ENCODE assay signal across 8 mouse cellular contexts in the genomic region with DNA sequence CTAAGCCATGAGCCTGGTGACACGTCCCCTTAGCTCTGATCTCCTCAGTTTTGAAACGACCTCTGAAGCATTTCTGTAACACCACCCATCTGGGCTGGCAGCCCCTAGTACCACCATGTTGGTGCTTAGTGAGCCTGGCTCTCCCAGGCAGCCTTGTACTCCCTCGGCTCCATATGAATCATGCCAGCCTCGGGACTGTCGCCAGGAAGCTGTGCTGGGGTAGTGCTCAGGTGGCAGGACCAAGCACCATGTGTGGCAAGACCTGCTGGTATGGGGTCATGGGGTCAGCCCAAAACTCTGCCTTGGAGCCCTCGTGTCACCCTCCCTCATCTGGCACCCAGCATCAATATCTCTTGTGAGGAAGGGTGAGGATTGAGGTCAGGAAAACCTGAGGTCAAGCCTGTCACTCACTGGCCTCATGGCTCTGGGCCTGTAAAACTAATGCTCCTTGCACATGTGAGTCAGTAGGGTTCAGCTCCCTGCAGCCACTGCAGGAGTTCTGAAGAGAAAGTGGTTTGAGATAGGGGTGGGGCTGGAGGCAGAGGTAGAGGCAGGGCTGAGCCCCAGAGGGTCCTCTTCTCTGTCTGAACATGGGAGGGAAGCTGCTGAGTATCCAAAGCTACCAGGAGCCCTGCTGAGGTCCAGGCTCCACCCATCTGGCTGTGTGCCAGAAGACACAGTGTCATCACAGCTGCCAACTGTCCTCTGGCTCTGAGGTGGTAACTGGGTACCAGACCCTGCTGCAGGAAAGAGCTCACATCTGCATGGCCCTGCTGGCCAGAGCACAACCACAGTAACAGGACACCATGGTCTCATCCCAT.
A peak's percentile ranks its signal among the peaks of the same experiment; 100 is the strongest.
DNase-seq lines count a peak whose midpoint lies in the region; ATAC-seq and TF ChIP-seq lines count a peak whose summit lies in the region.
"Not testable (repeated sequence)": the region's sequence is repeated elsewhere in the genome, so short reads cannot be mapped to it uniquely, and the experiment has no call there.

No protein-coding gene starts in this region.

- in situ Hi-C loops in Patski (cut with MboI; ENCODE audit: low pct_unique_long_range_greater_than_20kb), result not testable (repeated sequence)

- CTCF ChIA-PET in Patski (lab: Charles Lee), result not testable (repeated sequence)

- H3K36me3 ChIP-seq in embryonic facial prominence, embryonic 13.5 days; heart, embryonic 11.5 days (ENCODE audit: control insufficient read depth, insufficient read depth, low read length); hindbrain, embryonic 16.5 days (ENCODE audit: control insufficient read depth, insufficient read depth, low read length); limb, embryonic 11.5 days (ENCODE audit: control insufficient read depth, insufficient read depth, low read length); lung, embryonic 15.5 days: not testable (repeated sequence)

- H3K9me3 ChIP-seq in embryonic facial prominence, embryonic 13.5 days; heart, embryonic 11.5 days (replicated peaks; ENCODE audit: control insufficient read depth, low read length); hindbrain, embryonic 16.5 days (ENCODE audit: control insufficient read depth, low read length); limb, embryonic 11.5 days (ENCODE audit: control insufficient read depth, low read length); lung, embryonic 15.5 days: not testable (repeated sequence)

- H3K4me2 ChIP-seq in embryonic facial prominence, embryonic 13.5 days; heart, embryonic 11.5 days; hindbrain, embryonic 16.5 days (ENCODE audit: low read length); limb, embryonic 11.5 days (ENCODE audit: low read depth, severe bottlenecking); lung, embryonic 15.5 days: not testable (repeated sequence)

- not testable (repeated sequence) for H3K4me1 ChIP-seq in embryonic facial prominence, embryonic 13.5 days; heart, embryonic 11.5 days (ENCODE audit: control insufficient read depth, insufficient read depth, low read length); hindbrain, embryonic 16.5 days (ENCODE audit: control insufficient read depth, insufficient read depth, low read depth, low read length); limb, embryonic 11.5 days (ENCODE audit: control insufficient read depth, insufficient read depth, low read length); lung, embryonic 15.5 days

- WGBS in embryonic facial prominence, embryonic 13.5 days, result 66% methylated on average over 6 of the region's 6 CpGs
- WGBS in heart, embryonic 11.5 days (ENCODE audit: insufficient replicate concordance), result 66% methylated on average over 6 of the region's 6 CpGs
- 74% methylated on average over 6 of the region's 6 CpGs for WGBS in hindbrain, embryonic 16.5 days
- WGBS in limb, embryonic 11.5 days, result 61% methylated on average over 6 of the region's 6 CpGs
- 58% methylated on average over 6 of the region's 6 CpGs for WGBS in lung, embryonic 15.5 days

- TF ChIP-seq CTCF in Patski (IDR thresholded peaks at IDR 0.05), result not testable (repeated sequence)

- not testable (repeated sequence) for H3K9ac ChIP-seq in embryonic facial prominence, embryonic 13.5 days; heart, embryonic 11.5 days (ENCODE audit: low read depth, low read length); hindbrain, embryonic 16.5 days (ENCODE audit: low read depth, low read length); limb, embryonic 11.5 days (ENCODE audit: low read length); lung, embryonic 15.5 days

- not testable (repeated sequence) for H3K27me3 ChIP-seq in Patski; embryonic facial prominence, embryonic 13.5 days; heart, embryonic 11.5 days (ENCODE audit: control insufficient read depth, insufficient read depth, low read length); hindbrain, embryonic 16.5 days (replicated peaks; ENCODE audit: control insufficient read depth, insufficient read depth, low read length); limb, embryonic 11.5 days (ENCODE audit: control insufficient read depth, insufficient read depth, low read length); lung, embryonic 15.5 days

- not testable (repeated sequence) for H3K27ac ChIP-seq in embryonic facial prominence, embryonic 13.5 days; heart, embryonic 11.5 days (ENCODE audit: low read depth, low read length); hindbrain, embryonic 16.5 days (ENCODE audit: low read depth, low read length); limb, embryonic 11.5 days (replicated peaks; ENCODE audit: low read depth, low read length); lung, embryonic 15.5 days

- POLR2A ChIA-PET in Patski (lab: Charles Lee), result not testable (repeated sequence)

- ATAC-seq in Patski, result peak; percentile 66
- peak; percentile 45; the same call in 1 of the 2 replicates for ATAC-seq in embryonic facial prominence, embryonic 13.5 days (ENCODE audit: insufficient number of reproducible peaks, insufficient read depth, low FRiP score, low TSS enrichment, low read depth)
- ATAC-seq in heart, embryonic 11.5 days (replicated peaks; ENCODE audit: insufficient number of reproducible peaks, low FRiP score, low TSS enrichment), result peak; percentile 63; the same call in 1 of the 2 replicates
- peak; percentile 50; the same call in 1 of the 2 replicates for ATAC-seq in hindbrain, embryonic 16.5 days
- ATAC-seq in limb, embryonic 11.5 days (ENCODE audit: insufficient number of reproducible peaks, low FRiP score, low TSS enrichment, low read depth), result 0 out of 2 replicates have a peak, but pooled peaks have one; percentile 31
- peak; percentile 70 for ATAC-seq in lung, embryonic 15.5 days (ENCODE audit: borderline replicate concordance, extremely low read depth, low FRiP score, low TSS enrichment)
- ATAC-seq in monocyte, adult 5-6 weeks (replicated peaks; ENCODE audit: insufficient number of reproducible peaks, low FRiP score, low TSS enrichment, poor library complexity, severe bottlenecking), result peak; percentile 55

- H3K4me3 ChIP-seq in embryonic facial prominence, embryonic 13.5 days; heart, embryonic 11.5 days (ENCODE audit: low read depth, low read length); hindbrain, embryonic 16.5 days (ENCODE audit: low read length); limb, embryonic 11.5 days (ENCODE audit: low read depth, low read length); lung, embryonic 15.5 days: not testable (repeated sequence)

- not testable (repeated sequence) for DNase-seq in Patski (ENCODE audit: low read depth, low spot score); limb, embryonic 11.5 days (ENCODE audit: low spot score)
- peak; percentile 13 for DNase-seq in thymus, postnatal 25 days
